Mouse (Mus musculus): ENCODE data around the gene Rnf34.

Gene Rnf34

GRCm38 (mm10) chr5:122849521-122850318 is at the start of gene Rnf34:
Gene Rnf34, plus strand, starts transcription at chr5:122850048.
- in situ Hi-C loops (cut with MboI, MseI) = no loop called here

GRCm38 (mm10) chr5:122800345-122801010 is 49.4 kb upstream of the Rnf34 start:
- in situ Hi-C loops (cut with MboI, MseI) = no loop called here

- in situ Hi-C loops (cut with MboI, MseI) = no loop called here
Measured at GRCm38 (mm10) chr5:122801684-122802083, 48.2 kb upstream of the Rnf34 start.

- in situ Hi-C loops (cut with MboI, MseI) = no loop called here
Measured at GRCm38 (mm10) chr5:122802706-122803105, 47.1 kb upstream of the Rnf34 start.

GRCm38 (mm10) chr5:122805503-122805902 is 44.3 kb upstream of the Rnf34 start:
- in situ Hi-C loops (cut with MboI, MseI) = no loop called here

- in situ Hi-C loops (cut with MboI, MseI) = loop anchor here (10.0 kb wide), 1 partner anchor 1103 kb away; no protein-coding TSS in a partner anchor
Measured at GRCm38 (mm10) chr5:122811364-122812079, 38.3 kb upstream of the Rnf34 start.

GRCm38 (mm10) chr5:122812699-122813098 is 37.1 kb upstream of the Rnf34 start:
- in situ Hi-C loops (cut with MboI, MseI) = loop anchor here (10.0 kb wide), 1 partner anchor 1102 kb away; no protein-coding TSS in a partner anchor

GRCm38 (mm10) chr5:122820777-122821523 is 28.9 kb upstream of the Rnf34 start, which contains the start of gene Anapc5:
Gene Anapc5, minus strand, starts transcription at chr5:122821339.
- in situ Hi-C loops (cut with MboI, MseI) = no loop called here

- in situ Hi-C loops (cut with MboI, MseI) = no loop called here
Measured at GRCm38 (mm10) chr5:122821524-122821885, 28.3 kb upstream of the Rnf34 start.

GRCm38 (mm10) chr5:122822441-122822840 is 27.4 kb upstream of the Rnf34 start:
- in situ Hi-C loops (cut with MboI, MseI) = no loop called here

- in situ Hi-C loops (cut with MboI, MseI) = no loop called here
Measured at GRCm38 (mm10) chr5:122823976-122824375, 25.9 kb upstream of the Rnf34 start.

- in situ Hi-C loops (cut with MboI, MseI) = no loop called here
Measured at GRCm38 (mm10) chr5:122824450-122824849, 25.4 kb upstream of the Rnf34 start.

GRCm38 (mm10) chr5:122825099-122825498 is 24.7 kb upstream of the Rnf34 start:
- in situ Hi-C loops (cut with MboI, MseI) = no loop called here

GRCm38 (mm10) chr5:122832536-122832935 is 17.3 kb upstream of the Rnf34 start:
- in situ Hi-C loops (cut with MboI, MseI) = no loop called here

- in situ Hi-C loops (cut with MboI, MseI) = no loop called here
Measured at GRCm38 (mm10) chr5:122832996-122833395, 16.9 kb upstream of the Rnf34 start.

- in situ Hi-C loops (cut with MboI, MseI) = no loop called here
Measured at GRCm38 (mm10) chr5:122841126-122841525, 8.7 kb upstream of the Rnf34 start.

- in situ Hi-C loops (cut with MboI, MseI) = no loop called here
Measured at GRCm38 (mm10) chr5:122843799-122844198, 6.0 kb upstream of the Rnf34 start.

GRCm38 (mm10) chr5:122850319-122851002 is 613 bp downstream of the Rnf34 start:
- in situ Hi-C loops (cut with MboI, MseI) = no loop called here

GRCm38 (mm10) chr5:122852611-122853010 is 2.8 kb downstream of the Rnf34 start:
- in situ Hi-C loops (cut with MboI, MseI) = no loop called here

- in situ Hi-C loops (cut with MboI, MseI) = no loop called here
Measured at GRCm38 (mm10) chr5:122855858-122856257, 6.0 kb downstream of the Rnf34 start.

- in situ Hi-C loops (cut with MboI, MseI) = no loop called here
Measured at GRCm38 (mm10) chr5:122863053-122863452, 13.2 kb downstream of the Rnf34 start.
